Mouse (Mus musculus) embryonic fibroblast, embryonic 13.5 days (primary cell): ENCODE measurements around the gene Faap24.

ENCODE experiments used
- CTCF ChIP-seq: IDR thresholded peaks from 2 replicates; pipeline ENCODE4 v1.5.1; 2011; ENCODE audit warnings: mild to moderate bottlenecking, control low read depth, low read length, moderate library complexity, borderline replicate concordance; ENCODE audit not compliant: insufficient read depth
- POLR2A ChIP-seq: IDR thresholded peaks from 2 replicates; pipeline ENCODE4 v1.6.1; 2011; ENCODE audit warnings: low read depth, mild to moderate bottlenecking, control low read depth, low read length, moderate library complexity

- TF ChIP-seq CTCF = no peak
- TF ChIP-seq POLR2A = no peak
Measured at GRCm38 (mm10) chr7:35374265-35374664, 22.4 kb downstream of the Faap24 start.
